Mouse (Mus musculus) thymus, postnatal 0 days (tissue): Measurements from ENCODE around the gene Elof1. TPM values are rescaled to one million over a fixed set of nuclear protein-coding genes. Genes with fewer than 3 reads are reported as not detected.

Experiments
- microRNA-seq: library from miRNA; unstranded; fragments of <30 nt; microRNA quantifications from one replicate; pipeline ENCODE4, GENCODE M21; 2016; ENCODE audit warnings: borderline number of aligned reads
- polyA plus RNA-seq: library from polyadenylated mRNA; unstranded; fragments of >200 nt; fragmentation: Nextera tagmentation; extraction: Ambion mirVana; gene quantifications from 2 replicates; pipeline ENCODE4 v1.2.1, GENCODE M21; 2015

Elof1 gene
- polyA plus RNA-seq, 1 experiment from 2014 or later, result 174 TPM

Small RNA genes within 50 kb of the gene (microRNA-seq; reads per million reads assigned to microRNA genes)
- gene Mir7084, result not detected

Other genes starting within 250 kb of the Elof1 start
- gene Rab3d, start 199.0 kb downstream of the Elof1 start, polyA plus RNA-seq, result 14.3 and 14.7 TPM in 2 replicates
- gene Ccdc159, start 189.7 kb downstream of the Elof1 start, polyA plus RNA-seq, result 0.24 and 0.40 TPM in 2 replicates
- 29.6 and 31.1 TPM in 2 replicates for gene Tmem205, start 189.6 kb downstream of the Elof1 start, polyA plus RNA-seq
- 0.36 and 0.51 TPM in 2 replicates for gene Plppr2, start 180.1 kb downstream of the Elof1 start, polyA plus RNA-seq
- gene Swsap1, start 161.4 kb downstream of the Elof1 start, polyA plus RNA-seq, result 5.3 and 5.9 TPM in 2 replicates
- 2.5 and 3.1 TPM in 2 replicates for gene Epor, start 153.7 kb downstream of the Elof1 start, polyA plus RNA-seq
- gene Rgl3, start 127.7 kb downstream of the Elof1 start, polyA plus RNA-seq, result 2.8 and 3.8 TPM in 2 replicates
- gene Ccdc151, start 114.5 kb downstream of the Elof1 start, polyA plus RNA-seq, result 0.44 and 0.52 TPM in 2 replicates
- 68.5 and 72.8 TPM in 2 replicates for gene Prkcsh, start 114.4 kb downstream of the Elof1 start, polyA plus RNA-seq
- gene Elavl3, start 65.1 kb downstream of the Elof1 start, polyA plus RNA-seq, result 0.04 and 0.16 TPM in 2 replicates
- gene Gm49318, start 45.9 kb downstream of the Elof1 start, polyA plus RNA-seq, result not detected in 2 replicates
- gene Zfp653, start 45.8 kb downstream of the Elof1 start, polyA plus RNA-seq, result 8.0 and 9.6 TPM in 2 replicates
- gene Ecsit, start 31.7 kb downstream of the Elof1 start, polyA plus RNA-seq, result 44.7 and 44.8 TPM in 2 replicates
- 1.4 and 2.9 TPM in 2 replicates for gene Cnn1, start 18.0 kb downstream of the Elof1 start, polyA plus RNA-seq
- 135 TPM in 2 replicates for gene Acp5, start 18.5 kb upstream of the Elof1 start, polyA plus RNA-seq
- gene Pigyl, start 39.7 kb upstream of the Elof1 start, polyA plus RNA-seq, result 105 and 111 TPM in 2 replicates
- gene Zfp872, start 70.9 kb upstream of the Elof1 start, polyA plus RNA-seq, result 0.27 and 0.61 TPM in 2 replicates
- gene Zfp809, start 108.5 kb upstream of the Elof1 start, polyA plus RNA-seq, result 17.9 and 19.9 TPM in 2 replicates
- gene Zfp599, start 142.7 kb upstream of the Elof1 start, polyA plus RNA-seq, result 7.2 and 7.8 TPM in 2 replicates
- 17.0 and 17.7 TPM in 2 replicates for gene Zfp810, start 190.5 kb upstream of the Elof1 start, polyA plus RNA-seq